Mouse (Mus musculus) gastrocnemius, adult 8-10 months (tissue): ENCODE results near the gene Slc24a1. TPM values are rescaled to one million over a fixed set of nuclear protein-coding genes. Genes with fewer than 3 reads are reported as not detected.
"Not testable (repeated sequence)": the region's sequence is repeated elsewhere in the genome, so short reads cannot be mapped to it uniquely, and the experiment has no call there.

Experiments
- DNase-seq, 2 experiments: peaks; one replicate each; pipeline ENCODE4 v3.0.0; 2022; ENCODE audit warnings: low spot score in 2 of 2
- total RNA-seq, 4 experiments: library from RNA; stranded (reverse); gene quantifications; 2 replicates each; pipeline ENCODE4 v1.2.4; 2022

Gene Slc24a1
- not detected for total RNA-seq

DNA sequence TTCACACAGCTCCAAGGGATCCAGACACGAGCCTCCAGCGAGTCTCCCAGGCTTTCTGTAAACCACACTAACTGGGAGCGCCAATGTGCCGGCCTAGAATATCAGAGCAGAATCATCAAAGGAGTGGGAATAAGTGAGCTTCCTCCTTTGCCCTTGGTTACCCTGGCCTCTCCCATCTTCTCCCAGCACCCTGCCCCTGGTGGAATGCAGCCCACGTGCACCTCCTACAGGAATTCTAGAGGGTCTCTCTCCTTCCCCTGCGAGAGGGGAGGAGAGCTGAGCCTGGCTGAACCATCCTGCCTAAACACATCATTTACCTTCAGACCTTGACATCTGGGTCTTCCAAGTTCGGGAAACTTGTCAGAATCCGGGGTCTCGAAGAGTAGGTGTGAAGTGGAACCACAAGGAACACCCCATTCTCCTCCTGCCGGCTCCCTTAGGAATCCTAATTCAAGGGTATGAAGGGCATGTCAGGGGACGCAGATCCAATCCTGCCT lies at the start of gene Slc24a1:
Slc24a1 (minus strand) TSS at position 447 of the 497 bp plus-strand sequence.
- DNase-seq, result no peak

DNA sequence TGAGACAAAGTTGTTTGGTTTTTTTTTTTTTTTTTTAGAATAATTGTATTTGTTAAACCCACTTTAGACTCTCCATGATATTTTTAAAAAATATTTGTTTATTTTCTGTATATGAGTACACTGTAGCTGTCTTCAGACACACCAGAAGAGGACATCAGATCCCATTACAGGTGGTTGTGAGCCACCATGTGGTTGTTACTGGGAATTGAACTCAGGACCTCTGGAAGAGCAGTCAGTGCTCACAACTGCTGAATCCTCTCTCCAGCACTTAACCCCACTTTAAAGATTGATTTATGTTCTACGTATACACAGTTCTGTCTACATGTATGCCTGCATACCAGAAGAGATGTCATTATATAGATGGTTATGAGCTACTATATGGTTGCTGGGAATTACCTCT lies 44.1 kb upstream of the Slc24a1 start:
- DNase-seq, result not testable (repeated sequence)

DNA sequence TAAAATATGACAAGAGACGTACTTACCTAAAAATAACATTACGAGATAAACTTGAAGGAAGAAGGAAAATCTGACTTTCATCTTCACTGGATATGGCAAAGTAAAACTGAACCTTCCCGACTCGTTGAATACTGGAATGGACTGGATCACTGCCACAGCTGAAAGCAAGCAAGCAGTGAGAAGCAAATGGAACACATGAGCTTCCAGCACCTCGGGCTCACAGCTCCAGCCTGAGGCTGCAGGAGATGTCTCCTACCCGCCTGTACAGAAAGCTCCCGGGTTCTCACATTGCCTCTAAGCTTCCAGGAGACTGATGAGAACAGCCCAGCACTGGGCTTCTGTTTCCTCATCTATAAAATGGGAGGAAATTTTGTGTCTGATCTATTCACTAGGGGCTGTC lies 38.9 kb upstream of the Slc24a1 start:
- DNase-seq, result no peak

DNA sequence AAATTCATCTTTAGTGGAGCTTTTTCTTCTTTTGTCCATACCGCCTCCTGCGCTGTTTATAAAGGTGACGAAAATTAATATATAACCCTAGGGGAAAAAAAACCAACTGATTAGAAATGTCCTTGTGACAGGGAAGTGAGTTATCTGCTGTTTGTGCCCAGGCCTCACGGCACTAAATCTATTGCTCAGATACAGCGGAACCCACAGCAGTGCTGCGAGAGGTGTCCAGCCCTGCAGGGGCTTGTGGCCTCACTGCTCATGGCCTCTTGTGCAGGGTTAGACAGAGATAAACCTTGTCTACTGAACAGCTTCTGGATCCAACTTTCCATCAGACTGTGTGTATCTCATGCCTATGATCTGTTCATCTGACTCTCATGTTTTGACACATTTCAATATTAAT lies 37.0 kb upstream of the Slc24a1 start:
- no peak for DNase-seq

DNA sequence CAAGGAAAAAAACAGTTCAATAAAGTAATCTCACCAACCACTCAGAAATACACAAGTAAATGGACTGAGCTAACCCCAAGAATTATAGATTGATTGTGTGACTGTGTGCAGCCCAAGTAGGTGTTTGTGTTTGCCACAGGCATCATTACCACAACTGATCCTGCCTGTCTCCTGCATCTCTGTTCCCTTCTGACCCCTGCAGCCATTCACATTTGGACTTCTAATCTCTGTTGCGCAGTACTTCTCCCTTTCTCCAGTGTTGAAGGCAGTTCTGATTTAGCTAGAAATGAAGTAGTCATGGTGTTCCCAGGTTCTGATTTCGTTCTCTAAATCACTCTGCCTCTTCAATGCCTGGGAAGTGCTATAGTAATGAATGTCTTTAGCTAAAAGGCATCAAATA lies 36.2 kb upstream of the Slc24a1 start:
- no peak for DNase-seq

DNA sequence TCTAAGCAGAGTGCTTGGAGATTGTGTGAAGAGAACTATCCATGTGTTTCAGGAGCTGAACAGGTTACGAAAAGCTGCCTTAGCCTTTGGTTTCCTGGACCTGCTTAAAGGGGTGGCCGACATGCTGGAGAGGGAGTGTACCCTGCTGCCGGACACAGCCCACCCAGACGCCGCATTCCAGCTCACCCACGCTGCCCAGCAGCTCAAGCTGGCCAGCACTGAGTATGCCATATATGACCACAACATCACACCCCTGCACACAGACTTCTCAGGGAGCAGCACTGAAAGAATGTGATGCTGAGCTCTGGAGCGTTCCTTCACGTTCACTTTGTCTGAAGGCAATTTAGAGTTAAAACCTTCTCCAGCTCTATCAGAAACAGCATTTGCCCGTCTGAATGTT lies 34.4 kb upstream of the Slc24a1 start:
- no peak for DNase-seq

DNA sequence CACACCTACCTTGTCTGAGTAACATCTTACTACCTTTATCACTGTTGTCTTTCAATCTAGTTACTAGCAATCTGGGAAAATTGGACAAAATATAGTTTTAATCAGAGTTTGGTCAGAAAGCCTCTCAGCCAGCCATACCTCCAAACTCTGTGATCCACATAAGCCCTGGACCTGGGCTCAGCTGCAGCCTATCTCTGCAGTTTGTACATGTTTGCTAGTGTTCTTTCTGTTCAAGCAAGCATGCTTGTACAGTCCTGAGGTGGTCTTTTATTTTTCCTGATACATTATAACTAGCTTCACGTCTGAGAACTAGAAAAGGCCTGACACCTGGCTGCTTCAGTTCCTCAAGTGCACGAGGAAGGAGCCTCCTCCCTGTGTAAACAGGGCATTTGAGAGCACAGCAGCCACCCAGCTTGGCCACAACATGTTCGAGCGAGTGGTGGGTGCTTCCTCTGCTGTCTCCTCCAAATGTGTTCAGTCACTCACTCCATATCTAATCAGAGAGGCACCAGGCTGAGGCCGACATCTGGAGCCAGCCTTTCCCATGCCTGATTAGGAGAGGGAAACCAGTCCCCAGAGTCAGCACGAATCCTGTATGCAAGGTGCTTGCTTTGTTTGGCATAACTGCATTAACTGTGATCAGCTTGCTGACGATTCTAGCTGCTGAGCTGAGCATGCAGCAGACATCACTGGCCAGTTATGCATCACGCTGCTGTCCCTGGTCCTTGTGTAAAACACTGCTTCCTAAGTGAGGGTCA lies 33.8 kb upstream of the Slc24a1 start:
- no peak for DNase-seq

DNA sequence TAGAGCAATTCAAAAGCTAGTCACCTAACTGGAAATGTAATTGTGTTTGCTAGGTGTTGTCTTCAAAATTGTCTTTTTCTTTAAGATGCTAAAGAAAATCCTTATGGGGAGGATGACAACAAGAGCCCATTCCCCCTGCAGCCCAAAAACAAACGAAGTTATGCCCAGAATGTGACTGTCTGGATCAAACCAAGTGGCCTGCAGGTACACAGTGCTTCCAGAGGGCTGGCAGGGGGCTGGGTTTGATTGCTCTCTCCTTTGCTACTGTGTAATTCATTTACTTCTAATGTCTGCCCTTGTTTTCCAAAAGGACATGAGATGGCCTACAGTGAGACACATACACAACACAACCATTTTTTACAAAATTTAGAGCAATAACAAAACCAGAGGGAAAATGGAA lies 30.5 kb upstream of the Slc24a1 start:
- DNase-seq, result no peak

DNA sequence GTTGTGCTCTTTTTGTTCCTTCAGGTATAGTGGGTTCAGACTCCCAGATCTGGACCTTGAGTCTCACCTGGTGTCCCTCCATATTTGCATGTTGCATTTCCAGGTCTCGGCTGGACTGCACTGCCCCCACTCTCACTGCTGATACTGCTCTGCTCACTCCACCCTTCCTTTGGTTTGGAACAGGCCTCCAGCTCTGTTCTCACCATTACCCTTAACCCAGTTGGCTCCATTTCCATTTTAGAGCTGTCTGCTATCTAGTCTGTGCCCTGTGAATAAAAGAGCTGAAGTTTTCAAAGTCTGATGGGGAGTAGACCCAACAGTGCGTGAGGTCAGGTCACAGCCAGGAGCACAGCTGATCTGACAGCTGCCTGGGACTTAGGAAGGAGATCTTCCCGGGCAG lies 29.1 kb upstream of the Slc24a1 start:
- DNase-seq, result no peak

DNA sequence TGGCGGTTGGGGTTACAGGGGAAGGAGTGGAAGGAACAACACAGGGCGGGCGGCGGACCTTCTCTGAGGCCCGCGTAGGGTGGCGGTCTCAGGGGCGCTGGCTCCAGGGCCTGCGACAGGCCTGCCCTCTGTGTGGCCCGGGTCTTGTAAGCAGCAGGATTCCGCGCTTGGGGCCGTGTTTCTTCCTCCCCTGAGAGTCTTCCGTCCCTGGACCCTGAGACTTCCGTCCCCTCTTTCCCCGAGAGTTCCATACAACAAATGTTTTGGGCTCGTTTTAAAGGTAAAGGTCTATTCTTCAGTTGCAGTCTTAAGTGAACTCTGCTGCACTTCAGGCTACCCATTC lies 9.5 kb upstream of the Slc24a1 start:
- DNase-seq, result no peak

DNA sequence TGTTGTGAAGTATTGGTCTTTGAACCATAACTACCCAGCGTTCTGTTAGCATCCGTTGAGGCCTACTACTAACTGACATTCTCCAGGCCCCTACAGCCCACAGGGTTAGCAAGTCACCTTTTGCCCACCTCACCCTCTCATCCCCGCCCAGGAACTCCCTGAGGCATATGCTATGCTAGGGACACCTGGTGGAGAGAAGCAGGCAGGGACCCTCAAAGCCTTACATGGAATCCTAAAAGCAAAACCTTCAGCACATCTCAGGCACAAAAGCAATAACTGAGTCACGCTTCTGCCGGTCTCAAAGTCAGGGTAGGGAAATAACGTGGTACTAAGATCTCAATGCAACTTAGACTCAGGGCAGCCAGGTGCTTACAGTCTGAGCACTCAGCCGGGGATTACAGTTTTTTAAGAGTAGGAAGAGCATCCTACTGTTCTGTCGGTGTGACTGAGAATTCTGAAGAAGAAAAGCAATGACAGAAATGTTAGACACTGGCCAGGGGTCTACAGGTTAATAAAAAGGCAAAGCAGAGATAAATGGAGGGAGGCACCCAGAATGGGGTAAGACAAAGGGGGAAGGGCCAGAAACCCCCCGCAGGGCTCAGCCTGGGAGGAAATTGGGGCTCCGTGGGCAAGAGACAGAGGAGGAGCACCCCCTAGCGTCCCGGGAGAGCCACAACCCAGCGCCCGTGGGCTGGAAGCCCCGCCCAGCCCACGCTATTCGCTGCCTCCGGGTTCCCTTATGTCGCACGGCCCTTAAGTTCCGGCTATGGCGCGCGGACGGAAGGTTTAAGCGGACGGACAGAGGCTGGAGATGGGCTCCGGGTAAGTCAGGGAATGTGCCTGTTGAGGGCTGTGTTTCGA lies 8.9 kb upstream of the Slc24a1 start, which contains the start of gene Ints14:
Ints14 (plus strand) TSS at position 789 of the 861 bp plus-strand sequence.
- peak; percentile 93 to 94 for DNase-seq

DNA sequence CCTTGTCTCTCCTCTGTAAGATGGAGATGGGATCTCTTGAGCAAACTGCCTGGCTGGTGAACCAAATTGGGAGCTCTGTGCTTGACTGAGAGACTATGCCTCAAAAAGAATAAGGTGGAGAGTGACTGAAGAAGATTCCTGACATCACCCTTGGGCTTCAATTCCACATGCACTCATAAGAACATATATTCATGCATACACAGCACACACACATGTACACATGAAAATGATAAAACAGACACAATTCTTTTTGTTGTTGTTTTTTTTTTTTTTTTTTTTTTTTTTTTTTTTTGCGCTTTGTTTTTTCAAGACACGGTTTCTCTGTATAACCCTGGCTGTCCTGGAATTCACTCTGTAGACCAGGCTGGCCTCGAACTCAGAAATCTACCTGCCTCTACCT lies 5.9 kb upstream of the Slc24a1 start:
- no peak for DNase-seq

DNA sequence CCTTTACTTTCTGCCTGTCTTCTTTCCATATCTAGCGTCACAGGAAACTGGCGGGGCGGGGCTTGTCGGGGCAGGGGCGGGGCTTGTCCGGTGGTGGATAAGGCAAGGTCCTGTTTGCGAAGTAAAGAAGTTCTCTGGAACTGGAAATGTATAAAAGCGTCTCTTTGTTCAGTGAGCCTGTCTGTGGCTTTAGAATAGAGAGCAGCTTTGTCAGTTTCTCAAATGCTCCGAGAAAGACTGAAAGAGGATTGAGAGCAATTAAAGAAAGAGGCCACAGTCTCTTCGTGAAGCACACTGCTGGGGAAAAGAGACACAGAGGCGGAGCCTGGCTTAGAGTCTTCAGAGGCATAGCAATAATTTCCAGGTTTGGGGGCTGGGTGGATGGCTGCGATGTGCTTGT lies 4.9 kb upstream of the Slc24a1 start:
- no peak for DNase-seq

DNA sequence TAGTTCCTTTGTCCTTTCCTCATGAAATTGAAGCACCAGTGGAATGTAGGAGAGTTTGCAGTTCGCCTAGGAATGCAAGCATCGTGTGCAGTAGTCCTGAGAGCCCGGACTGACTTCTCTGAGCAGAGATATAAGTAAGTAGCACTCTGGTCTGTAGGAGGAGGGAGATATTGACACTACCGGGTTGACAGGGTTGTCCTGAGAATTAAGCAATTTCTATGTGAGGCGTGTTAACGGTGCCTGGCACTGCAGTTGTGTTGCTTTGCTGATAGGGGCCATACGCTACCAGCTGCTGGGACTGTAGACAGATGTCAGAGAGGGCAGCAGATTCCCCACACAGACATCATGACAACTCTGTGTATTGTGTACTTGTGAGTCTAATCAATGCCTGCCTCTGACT lies 1.8 kb upstream of the Slc24a1 start:
- no peak for DNase-seq

DNA sequence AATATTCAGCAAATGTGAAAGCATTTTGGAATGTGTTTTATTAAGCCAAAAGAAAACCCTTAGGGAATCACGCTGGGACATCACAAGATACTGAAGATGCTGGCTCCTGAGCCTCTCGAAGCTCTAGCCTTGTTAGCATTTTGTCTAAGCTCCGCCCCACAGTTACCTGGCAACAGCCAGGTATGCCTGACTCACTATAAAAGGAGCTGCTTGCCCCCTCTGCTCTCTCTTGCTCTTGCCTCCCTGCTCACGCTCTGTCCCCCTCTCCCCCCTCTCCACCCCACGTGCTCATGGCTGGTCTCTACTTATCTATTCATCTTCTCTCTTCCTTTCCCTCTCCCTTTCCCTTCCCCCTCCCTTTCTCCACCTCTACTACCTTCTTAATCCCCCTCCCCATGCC lies 648 bp upstream of the Slc24a1 start:
- DNase-seq, result no peak

DNA sequence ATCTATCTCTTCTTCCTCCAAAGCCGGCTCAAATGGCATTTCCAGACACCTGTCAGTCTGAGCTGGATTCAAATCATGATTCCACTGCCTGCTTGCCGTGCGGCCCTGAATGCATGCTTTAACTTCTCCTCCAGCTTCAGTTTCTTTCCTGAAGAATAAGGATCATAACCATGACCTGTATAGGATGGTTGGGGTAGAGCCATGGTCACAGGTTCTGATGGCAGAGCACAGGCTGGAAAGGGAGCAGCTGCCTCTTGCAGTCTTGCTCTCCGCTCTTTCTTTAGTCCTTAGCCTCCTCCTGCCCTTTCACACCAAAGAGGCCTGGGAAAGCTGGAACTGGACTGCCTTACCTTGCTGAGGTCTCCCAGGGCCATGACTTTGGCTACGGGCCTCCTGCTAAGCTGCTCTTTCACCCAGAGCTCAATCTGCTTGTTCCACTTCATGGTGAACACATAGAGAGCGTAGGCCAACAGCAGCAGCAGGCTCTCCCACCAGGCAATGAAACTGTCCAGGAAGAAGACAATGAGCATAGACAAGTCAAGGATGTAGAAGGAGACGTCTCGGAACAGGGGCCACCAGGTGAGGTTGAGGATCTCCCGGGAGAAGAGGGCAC lies 3.8 kb downstream of the Slc24a1 start:
- no peak for DNase-seq

DNA sequence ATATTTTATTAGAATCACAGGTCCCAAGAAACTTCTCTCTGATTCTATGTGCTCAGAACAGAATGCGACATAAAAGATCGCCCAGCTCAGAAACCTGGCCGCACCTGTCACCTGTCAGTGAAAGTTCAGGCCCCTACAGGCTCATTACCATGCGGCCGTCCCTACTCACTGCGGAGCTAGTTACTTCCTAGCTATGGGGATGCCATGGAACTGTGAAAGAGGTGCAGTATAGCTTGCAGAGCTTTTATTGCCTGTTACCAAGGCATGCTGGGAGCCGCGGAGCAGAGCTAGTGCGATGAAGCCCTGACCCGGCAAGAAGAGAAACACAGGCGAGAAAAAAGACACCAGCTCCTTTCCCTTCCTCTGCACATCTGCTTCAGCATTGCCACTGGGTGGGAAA lies 7.4 kb downstream of the Slc24a1 start:
- DNase-seq, result no peak

DNA sequence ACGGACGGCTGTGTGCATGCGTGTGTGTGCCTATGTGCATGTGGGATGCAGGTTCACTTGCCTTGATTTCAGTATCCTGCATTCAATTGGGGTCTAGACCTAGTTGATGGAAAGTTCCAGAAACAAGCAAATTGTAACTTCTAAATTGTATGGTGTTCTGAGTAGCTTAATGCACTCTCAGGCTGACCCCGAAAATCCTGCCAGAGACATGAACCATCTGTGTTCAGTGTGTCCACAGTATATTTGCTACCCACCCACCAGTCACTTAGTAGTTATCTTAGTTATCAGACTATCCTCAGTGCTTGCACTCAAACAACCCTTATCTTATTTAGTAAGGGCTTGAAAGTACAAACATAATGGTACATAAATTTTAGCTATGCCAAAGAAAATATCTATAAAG lies 9.8 kb downstream of the Slc24a1 start:
- DNase-seq, result no peak

DNA sequence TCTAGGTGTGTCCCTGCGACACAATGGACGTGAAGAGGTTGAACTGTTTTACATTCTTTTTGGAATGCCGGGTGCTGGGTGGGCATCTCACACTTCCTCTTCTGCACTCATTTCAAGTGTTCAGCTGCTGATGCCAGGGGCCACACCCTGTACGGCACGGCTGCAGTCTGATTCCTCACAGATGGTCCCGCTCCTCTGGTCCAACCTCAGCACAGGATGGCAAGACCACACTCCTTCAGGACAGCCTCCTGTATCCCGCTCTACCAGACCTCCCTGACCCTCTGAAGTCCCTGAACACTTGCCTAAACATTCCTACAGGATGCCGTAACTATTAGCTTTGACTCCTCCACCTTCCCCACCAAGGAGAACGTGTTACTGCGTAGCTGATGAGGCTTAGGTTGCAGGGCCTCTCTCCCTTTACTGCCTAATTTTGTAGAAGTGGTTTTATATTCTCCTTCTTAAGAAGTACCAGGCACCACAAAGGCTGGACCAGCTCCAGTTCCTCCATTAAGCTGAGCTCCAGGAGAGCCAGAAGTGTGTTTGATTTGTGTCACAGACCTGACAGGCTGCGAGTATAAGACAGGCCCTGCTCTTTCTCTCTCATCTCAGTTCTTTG lies 10.6 kb downstream of the Slc24a1 start:
- no peak for DNase-seq

DNA sequence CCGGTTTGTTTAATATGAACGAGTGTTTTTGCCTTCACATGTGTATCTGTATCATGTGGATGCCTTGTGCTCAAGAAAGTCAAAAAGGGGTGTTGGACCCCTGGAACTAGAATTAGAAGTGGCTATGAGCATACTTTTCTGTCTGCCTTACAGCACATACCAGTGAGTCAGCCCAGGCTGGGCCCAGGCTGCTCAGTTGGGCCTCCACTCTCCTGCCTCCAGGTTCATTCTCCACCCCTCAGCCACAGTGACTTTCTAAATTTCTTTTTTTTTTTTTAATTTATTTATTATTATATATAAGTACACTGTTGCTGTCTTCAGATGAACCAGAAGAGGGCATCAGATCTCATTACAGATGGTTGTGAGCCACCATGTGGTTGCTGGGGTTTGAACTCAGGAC lies 11.6 kb downstream of the Slc24a1 start:
- DNase-seq, result no peak

DNA sequence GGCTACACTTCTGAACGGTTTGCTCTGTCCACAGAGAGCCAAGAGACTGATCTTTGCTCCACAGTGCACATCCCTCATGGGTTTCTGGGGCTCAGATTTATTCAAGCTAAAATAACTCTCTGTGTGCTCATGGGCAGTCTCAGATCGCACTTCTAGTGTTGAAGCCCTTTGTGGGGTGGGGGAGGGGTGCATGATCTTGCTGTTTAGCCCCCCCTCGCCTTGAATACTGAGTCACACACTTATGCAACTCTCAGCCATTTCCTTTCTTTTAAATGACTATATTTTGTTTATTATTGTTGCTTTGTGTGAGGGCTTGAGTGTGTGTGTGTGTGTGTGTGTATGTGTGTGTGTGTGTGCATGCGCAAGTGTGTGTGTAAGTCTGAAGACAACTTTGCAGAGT lies 12.1 kb downstream of the Slc24a1 start:
- DNase-seq, result no peak

DNA sequence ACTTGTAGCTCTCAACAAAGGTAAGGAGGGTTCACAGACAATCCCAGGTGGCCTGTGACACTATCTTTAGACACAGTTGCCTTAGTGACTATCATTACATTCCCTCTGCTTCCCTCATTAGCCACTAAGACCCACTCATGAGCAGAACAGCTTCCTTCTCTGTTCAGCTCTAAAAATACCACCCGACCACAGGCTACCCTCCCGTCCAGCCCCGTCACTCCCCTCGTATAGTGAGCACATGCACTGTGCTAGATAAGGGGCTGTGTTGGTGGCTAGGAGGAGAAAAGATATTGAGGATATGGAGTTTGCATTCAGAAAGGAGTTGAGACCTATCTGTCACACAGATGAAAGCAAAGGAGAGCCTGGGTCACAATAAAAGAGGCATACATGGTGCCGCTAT lies 12.9 kb downstream of the Slc24a1 start:
- DNase-seq, result no peak
